Mouse (Mus musculus) G1E-ER4 (cell line): ENCODE data around the gene Etfb. TPM values are rescaled to one million over a fixed set of nuclear protein-coding genes. Genes with fewer than 3 reads are reported as not detected.

ENCODE experiments used
- GATA1 ChIP-seq: IDR thresholded peaks from one replicate; pipeline ENCODE4 v1.8.0; 2012; ENCODE audit warnings: low read length, inconsistent platforms
- polyA plus RNA-seq: library from polyadenylated mRNA; stranded (reverse); fragments of >175 nt; gene quantifications from 2 replicates; pipeline ENCODE4 v1.2.3, GENCODE M21; 2012

The Etfb gene
- polyA plus RNA-seq, 1 experiment, result 170 TPM

DNA sequence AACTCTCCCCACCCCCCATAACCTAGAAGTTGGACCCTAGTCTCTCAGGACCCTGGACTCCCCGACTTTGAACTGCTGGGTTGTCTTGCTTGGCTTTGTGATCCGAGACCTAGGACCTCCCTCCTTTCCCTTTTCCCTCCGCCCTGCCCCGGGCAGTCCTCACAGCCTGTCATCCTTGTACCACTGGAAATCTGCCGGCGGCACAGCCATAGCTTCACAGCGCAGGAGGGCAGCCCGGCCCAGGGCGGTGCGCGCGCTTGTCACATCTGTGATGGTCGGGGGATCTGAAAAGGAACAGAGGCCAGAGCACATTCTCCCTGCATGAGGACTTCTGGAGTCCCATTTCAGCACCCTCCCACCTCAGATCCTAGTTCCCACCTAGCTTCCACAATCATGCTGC is 32.5 kb downstream of the Etfb start:
- TF ChIP-seq GATA1, result no peak

- no peak for TF ChIP-seq GATA1
Observed at GRCm38 (mm10) chr7:43481191-43481590, 37.3 kb downstream of the Etfb start.

DNA sequence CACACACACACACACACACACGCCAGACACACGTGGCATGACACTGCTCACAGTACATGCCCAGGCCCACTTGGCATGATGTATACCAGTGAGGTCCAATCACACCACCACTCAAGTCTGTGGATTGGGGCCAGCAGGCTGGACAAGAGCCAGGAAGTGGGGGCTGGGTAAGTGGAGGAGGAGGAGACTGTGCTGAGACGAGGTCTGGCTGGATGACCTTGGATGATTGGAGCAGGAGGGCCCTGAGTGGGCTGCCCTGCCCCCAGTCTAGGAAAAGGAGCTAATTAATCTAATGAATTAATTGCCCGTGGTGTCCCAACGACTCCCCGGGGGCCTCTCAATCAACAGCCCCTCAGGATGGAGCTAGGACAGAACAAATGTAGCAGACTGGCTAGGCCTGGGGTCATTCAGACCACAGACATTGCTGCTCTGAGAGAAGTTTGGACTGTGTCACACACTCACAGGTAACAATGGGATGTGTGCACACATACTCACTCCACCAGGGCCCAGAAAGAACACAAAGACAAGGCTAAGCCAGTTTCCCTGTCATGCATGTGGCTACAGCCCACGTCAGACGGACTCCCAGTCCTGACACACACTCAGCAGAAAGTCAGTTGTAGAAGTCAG is 38.3 kb downstream of the Etfb start:
- no peak for TF ChIP-seq GATA1

GRCm38 (mm10) chr7:43483236-43483635 is 39.4 kb downstream of the Etfb start:
- no peak for TF ChIP-seq GATA1

DNA sequence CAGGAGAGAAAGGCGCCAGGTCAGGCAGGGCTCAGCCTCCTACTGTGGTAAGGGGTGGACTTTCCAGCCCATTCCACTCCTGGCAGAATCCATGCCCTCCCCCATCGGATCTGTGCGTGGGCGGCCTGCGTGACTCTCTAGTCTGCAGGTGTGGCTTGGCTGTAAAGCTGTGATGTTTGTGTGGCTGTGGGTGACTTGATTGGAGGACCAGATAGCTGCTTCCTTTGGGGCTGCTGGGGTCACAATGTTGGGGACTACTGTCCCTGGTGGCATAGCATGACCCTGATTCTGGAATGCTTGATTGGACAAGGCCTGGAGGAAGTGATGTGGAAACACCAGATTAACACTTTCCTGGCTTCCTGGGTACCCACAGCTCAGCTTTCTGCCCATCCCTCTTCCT is 44.8 kb downstream of the Etfb start:
- no peak for TF ChIP-seq GATA1

- no peak for TF ChIP-seq GATA1
Observed at GRCm38 (mm10) chr7:43489631-43490125, 45.8 kb downstream of the Etfb start, which contains the start of gene Iglon5. Gene Iglon5, minus strand, starts transcription at chr7:43490075.

DNA sequence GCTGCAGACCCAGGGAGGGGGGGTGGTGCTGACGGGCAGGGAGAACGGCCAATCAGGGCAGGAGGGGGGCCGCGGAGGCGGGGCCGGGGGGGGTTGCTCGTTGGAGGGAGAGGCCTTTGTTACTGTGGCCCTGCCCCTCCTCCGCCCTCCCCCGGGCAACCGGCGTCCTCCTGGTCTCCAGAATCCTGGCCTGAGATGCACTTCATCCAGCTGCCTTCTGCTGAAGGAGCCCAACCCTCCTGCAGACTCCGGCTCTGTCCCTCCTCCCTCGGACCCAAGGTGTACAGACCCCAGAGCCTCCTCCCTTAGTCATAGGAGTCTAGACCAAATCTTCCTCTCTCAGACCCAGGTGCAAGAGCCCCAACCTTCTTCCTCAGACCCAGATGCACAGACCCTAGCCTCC is 46.3 kb downstream of the Etfb start:
- TF ChIP-seq GATA1, result no peak

- no peak for TF ChIP-seq GATA1
Observed at GRCm38 (mm10) chr7:43490861-43491260, 47.0 kb downstream of the Etfb start.

GRCm38 (mm10) chr7:43495343-43496021 is 51.6 kb downstream of the Etfb start:
- TF ChIP-seq GATA1, result no peak

Other genes with a start within 250 kb of the Etfb start
- gene Zfp715, start 130.8 kb upstream of the Etfb start, polyA plus RNA-seq, result 2.1 and 3.6 TPM in 2 replicates
- 0.03 and 0.10 TPM in 2 replicates for gene Siglecf, start 92.7 kb upstream of the Etfb start, polyA plus RNA-seq
- not detected in 2 replicates for gene Siglecg, start 35.9 kb upstream of the Etfb start, polyA plus RNA-seq
- 0.04 and 0.06 TPM in 2 replicates for gene Lim2, start 16.4 kb upstream of the Etfb start, polyA plus RNA-seq
- not detected in 2 replicates for gene Nkg7, start 7.0 kb upstream of the Etfb start, polyA plus RNA-seq
- not detected in 2 replicates for gene Cldnd2, start 3.3 kb upstream of the Etfb start, polyA plus RNA-seq
- gene Gm45233, start within 50 bp of the Etfb start, polyA plus RNA-seq, result 0.21 TPM in 1 of 2 replicates, not detected in the other
- gene Vsig10l, start 19.1 kb downstream of the Etfb start, polyA plus RNA-seq, result 0.40 and 0.44 TPM in 2 replicates
- not detected in 2 replicates for gene Iglon5, start 46.0 kb downstream of the Etfb start, polyA plus RNA-seq
- not detected in 2 replicates for gene 4931406B18Rik, start 61.9 kb downstream of the Etfb start, polyA plus RNA-seq
- not detected in 2 replicates for gene Cd33, start 100.3 kb downstream of the Etfb start, polyA plus RNA-seq
- gene Zfp658, start 118.2 kb downstream of the Etfb start, polyA plus RNA-seq, result 0.09 and 0.15 TPM in 2 replicates
- gene Zfp719, start 135.5 kb downstream of the Etfb start, polyA plus RNA-seq, result 0.09 and 0.12 TPM in 2 replicates
- not detected in 2 replicates for gene Zfp819, start 163.1 kb downstream of the Etfb start, polyA plus RNA-seq
- not detected in 2 replicates for gene Ceacam18, start 190.6 kb downstream of the Etfb start, polyA plus RNA-seq
- gene Siglece, start 216.1 kb downstream of the Etfb start, polyA plus RNA-seq, result not detected in 2 replicates
- gene Ctu1, start 227.9 kb downstream of the Etfb start, polyA plus RNA-seq, result 25.2 and 33.9 TPM in 2 replicates
- not detected in 2 replicates for gene Klk14, start 246.3 kb downstream of the Etfb start, polyA plus RNA-seq